Mouse (Mus musculus) kidney, postnatal 0 days (tissue): ENCODE data around the gene Pih1d2. TPM values are rescaled to one million over a fixed set of nuclear protein-coding genes. Genes with fewer than 3 reads are reported as not detected.

Experiments
- ATAC-seq: fragments of 200-750 bp; cut with Nextera tagmentation; replicated peaks from 2 replicates; pipeline ENCODE4 v1.8.0; 2017; ENCODE audit warnings: low read depth, moderate number of reproducible peaks, moderate TSS enrichment, moderate library complexity; ENCODE audit not compliant: low FRiP score
- DNase-seq: peaks from one replicate; pipeline ENCODE4 v3.0.0-alpha.2; 2016; ENCODE audit warnings: low spot score
- H3K27ac ChIP-seq: fragments of 300-500 bp; sonication (generic); 2 replicates; pipeline ENCODE4 v1.5.1; 2014; ENCODE audit warnings: mild to moderate bottlenecking
- H3K27me3 ChIP-seq: fragments of 300-500 bp; sonication (generic); 2 replicates; pipeline ENCODE4 v1.6.1; 2014; ENCODE audit warnings: low read length, mixed read lengths; ENCODE audit not compliant: insufficient read depth
- H3K36me3 ChIP-seq: fragments of 300-500 bp; sonication (generic); 2 replicates; pipeline ENCODE4 v1.6.1; 2014; ENCODE audit warnings: low read length, mixed read lengths; ENCODE audit not compliant: insufficient read depth
- H3K4me1 ChIP-seq: fragments of 300-500 bp; sonication (generic); replicated peaks from 2 replicates; pipeline ENCODE4 v1.6.1; 2014; ENCODE audit warnings: antibody characterized with exemption, low read length, mixed read lengths; ENCODE audit not compliant: insufficient read depth
- H3K4me2 ChIP-seq: fragments of 300-500 bp; sonication (generic); 2 replicates; pipeline ENCODE4 v1.6.1; 2014; ENCODE audit warnings: mild to moderate bottlenecking, low read length, moderate library complexity, mixed read lengths
- H3K4me3 ChIP-seq: fragments of 300-500 bp; sonication (generic); replicated peaks from 2 replicates; pipeline ENCODE4 v1.5.1; 2014; ENCODE audit warnings: low read depth, low read length
- H3K9ac ChIP-seq: fragments of 300-500 bp; sonication (generic); 2 replicates; pipeline ENCODE4 v1.6.1; 2014; ENCODE audit warnings: low read depth, low read length
- H3K9me3 ChIP-seq: fragments of 300-500 bp; sonication (generic); replicated peaks from 2 replicates; pipeline ENCODE4 v1.6.1; 2016; ENCODE audit warnings: low read length, inconsistent platforms, mixed read lengths
- CTCF ChIP-seq: IDR thresholded peaks from 2 replicates; pipeline ENCODE4 v1.5.1; 2016; ENCODE audit warnings: antibody characterized with exemption, low read depth, mild to moderate bottlenecking, moderate library complexity
- WGBS: fragments of 180-500 bp; shearing (Covaris S2); extraction: QIAGEN DNeasy Blood & Tissue Kit; methylation state at CpG from one replicate; pipeline ENCODE4 v1.1.7; 2014; 5-methylcytosine and 5-hydroxymethylcytosine counted together
- polyA plus RNA-seq: library from polyadenylated mRNA; unstranded; fragments of >200 nt; fragmentation: Nextera tagmentation; extraction: Ambion mirVana; gene quantifications from 2 replicates; pipeline ENCODE4 v1.2.1, GENCODE M21; 2015

Gene Pih1d2
- 5.7 and 7.1 TPM in 2 replicates for polyA plus RNA-seq

DNA sequence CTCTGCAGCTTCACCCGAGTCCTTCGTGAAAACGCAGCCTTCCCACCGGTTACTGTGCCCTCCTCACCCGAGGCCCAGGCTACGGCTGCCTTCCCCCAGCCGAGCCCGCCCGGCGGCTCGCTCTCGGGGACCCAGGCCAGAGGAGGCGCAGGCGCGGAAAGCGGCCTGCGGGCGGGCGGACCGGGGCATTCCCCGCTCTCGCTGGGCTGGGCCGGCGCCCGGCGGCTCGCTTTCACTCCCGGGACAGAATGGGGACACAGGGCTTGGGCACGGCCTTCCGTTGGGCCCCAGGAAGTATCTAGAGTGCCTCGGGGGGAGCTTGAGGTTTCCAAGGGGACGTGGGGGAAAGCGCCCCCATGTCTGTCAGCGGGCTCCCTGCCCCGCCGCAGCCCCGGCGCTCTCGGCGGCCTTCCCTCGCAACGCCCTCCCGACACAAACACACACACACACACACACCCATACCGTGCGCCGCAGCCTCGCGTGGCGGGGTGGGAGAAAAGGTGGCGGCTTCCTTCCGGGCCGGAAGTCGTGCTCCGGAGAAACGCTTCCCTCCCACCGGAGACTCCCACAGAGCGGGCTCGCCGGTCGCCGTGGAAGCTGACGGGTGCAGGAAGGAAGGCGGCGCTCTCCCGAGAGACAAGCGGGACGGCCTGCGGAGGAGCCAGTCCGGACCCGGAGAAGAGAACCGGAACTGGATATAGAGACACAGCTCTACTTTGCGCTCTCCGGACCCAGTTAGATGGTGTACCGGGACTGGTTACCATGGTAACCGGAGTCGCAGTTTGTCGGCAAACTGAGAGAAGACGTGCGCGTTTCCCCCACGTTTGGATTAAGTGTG, at the start of gene Pih1d2, which contains the start of gene Nkapd1:
Pih1d2 (plus strand) TSS at position 556 of the 838 bp plus-strand sequence.
Nkapd1 (minus strand) TSS at position 699 of the 838 bp plus-strand sequence.
- Histone ChIP-seq H3K4me2 (peak within 1 kb of the TSS; percentile 79), H3K9ac (peak within 1 kb of the TSS; percentile 89), H3K27me3 (no peaks in the 10 kb centered on the region), H3K4me3 (peak within 1 kb of the TSS; percentile 88), H3K36me3 (peaks cover 14% of the 10 kb centered on the region; the same call in 1 of the 2 replicates), H3K4me1 (peaks cover 6% of the 10 kb centered on the region; the same call in 1 of the 2 replicates), H3K9me3 (no peaks in the 10 kb centered on the region), H3K27ac (peak within 1 kb of the TSS; percentile 98)
- 1% methylated on average over 80 of the region's 81 CpGs for WGBS
- peak; percentile 94 for DNase-seq
- peak; percentile 37 for TF ChIP-seq CTCF
- peak; percentile 95 for ATAC-seq

DNA sequence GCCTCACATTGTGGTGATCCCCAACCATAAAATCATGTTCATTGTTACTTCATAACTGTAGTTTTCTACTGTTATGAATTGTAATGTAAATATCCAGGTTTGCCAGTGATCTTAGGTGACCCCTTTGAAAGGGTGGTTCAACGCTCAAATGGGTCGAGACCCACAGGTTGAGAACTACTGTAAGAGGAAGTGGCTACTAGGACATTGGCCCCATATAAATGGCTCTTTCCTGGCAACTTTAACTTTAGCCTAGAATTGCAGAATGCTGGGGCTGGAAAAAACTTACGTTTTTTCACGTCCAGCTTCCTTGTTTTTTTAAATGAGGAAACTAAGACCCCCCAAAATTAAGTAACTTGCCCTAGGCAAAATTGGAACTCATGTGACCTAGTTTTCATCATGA, 49.7 kb upstream of the Pih1d2 start:
- Histone ChIP-seq H3K27me3 (no peaks in the 10 kb centered on the region), H3K36me3 (no peaks in the 10 kb centered on the region), H3K4me3 (no peak overlapping the region), H3K27ac (no peak overlapping the region), H3K4me2 (no peak overlapping the region), H3K4me1 (no peaks in the 10 kb centered on the region), H3K9me3 (no peaks in the 10 kb centered on the region), H3K9ac (no peak overlapping the region)
- TF ChIP-seq CTCF: no peak
- DNase-seq (no peak), ATAC-seq (no peak)
- 81% methylated on average over 4 of the region's 4 CpGs for WGBS

DNA sequence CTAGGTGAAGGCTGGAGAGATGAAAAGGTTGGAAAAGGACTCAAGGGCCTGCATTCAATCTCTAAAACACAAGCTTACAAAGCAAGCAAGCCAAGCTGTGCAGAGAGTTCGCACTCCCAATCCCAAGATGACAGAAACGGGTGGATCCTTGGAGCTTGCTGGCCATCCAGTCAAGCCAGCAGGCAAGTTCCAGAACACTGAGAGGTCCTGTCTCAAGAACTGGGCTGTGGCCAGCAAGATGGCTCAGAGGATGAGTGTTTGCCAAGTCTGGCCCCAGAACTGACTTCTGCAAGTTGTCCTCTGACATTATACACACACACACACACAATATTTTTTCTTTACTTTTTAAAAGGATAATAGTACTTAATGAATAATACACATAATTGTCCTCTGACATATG, 49.2 kb upstream of the Pih1d2 start:
- 88% methylated on average over 2 of the region's 2 CpGs for WGBS
- Histone ChIP-seq H3K4me1 (no peaks in the 10 kb centered on the region), H3K9me3 (no peaks in the 10 kb centered on the region), H3K4me3 (no peak overlapping the region), H3K36me3 (no peaks in the 10 kb centered on the region), H3K27me3 (no peaks in the 10 kb centered on the region), H3K27ac (no peak overlapping the region), H3K4me2 (no peak overlapping the region), H3K9ac (no peak overlapping the region)
- TF ChIP-seq CTCF: no peak
- ATAC-seq (no peak), DNase-seq (no peak)

DNA sequence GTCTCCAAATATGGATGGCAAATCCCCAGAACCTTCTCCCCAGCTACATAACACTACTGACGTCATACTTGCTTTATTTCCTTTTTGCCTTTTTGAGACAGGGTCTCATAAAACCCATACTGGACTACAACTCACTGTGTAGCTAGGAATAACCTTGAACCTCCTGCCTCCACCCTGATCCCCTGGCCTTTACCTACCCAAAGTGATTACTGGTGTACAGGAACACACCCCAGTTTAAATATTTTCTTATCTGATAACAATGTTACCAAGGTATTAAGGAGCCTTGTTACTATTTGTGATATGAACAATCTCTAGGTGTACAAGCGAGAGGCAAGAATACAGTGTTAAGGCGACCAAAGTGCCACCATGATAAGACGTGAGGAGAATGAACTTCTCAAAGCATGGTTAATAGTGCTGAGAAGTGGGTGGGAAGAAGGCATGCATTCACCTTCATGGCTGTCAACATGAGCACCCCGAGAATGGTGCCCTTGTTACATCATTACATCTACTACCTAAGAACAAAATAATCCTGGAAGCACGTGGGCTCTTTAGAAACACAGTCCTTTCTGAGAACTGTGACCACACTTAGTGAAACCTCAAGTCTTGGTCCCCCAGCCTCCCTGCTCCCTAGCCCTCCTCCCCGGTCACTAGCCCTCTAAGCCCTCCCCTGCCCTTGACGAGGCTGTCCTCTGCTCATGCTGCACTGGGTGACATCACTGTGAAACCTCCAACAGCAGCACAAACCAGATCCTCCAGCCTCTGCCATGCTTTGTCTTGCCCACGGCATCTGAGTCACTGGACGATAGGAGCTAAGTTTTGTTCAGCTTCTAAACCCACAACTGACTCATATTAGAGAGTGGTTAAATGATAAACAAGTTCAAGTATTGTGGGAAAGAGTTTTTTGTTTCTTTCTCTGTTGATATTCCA, 47.3 kb upstream of the Pih1d2 start:
- WGBS: 79% methylated on average over 10 of the region's 10 CpGs
- no peak for ATAC-seq
- H3K27me3 ChIP-seq: no peaks in the 10 kb centered on the region
- H3K4me2 ChIP-seq: no peak overlapping the region
- H3K9me3 ChIP-seq: no peaks in the 10 kb centered on the region
- H3K36me3 ChIP-seq: no peaks in the 10 kb centered on the region
- H3K4me1 ChIP-seq: no peaks in the 10 kb centered on the region
- no peak for DNase-seq
- no peak overlapping the region for H3K9ac ChIP-seq
- no peak overlapping the region for H3K4me3 ChIP-seq
- H3K27ac ChIP-seq: no peak overlapping the region
- TF ChIP-seq CTCF: no peak

DNA sequence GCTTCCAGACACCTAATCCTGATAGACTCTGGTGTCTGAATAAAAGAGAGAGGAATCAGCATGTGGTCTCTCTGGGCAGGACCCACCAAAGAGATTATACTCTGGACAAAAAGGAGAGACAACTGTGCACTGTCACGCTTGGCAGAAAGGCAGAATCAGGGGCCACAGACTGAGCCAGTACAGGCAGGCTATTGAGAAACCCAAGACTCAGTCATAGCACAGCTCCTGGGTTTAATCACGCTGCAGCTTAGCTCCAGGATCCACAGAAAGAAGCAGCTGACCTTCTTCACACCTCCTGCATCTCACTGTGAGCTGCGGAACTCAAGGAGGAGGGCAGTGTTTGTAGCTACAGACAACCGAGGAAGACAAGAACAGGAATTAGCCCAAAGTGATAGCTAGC, 36.8 kb upstream of the Pih1d2 start:
- WGBS: 39% methylated on average over 4 of the region's 4 CpGs
- Histone ChIP-seq H3K9ac (no peak overlapping the region), H3K4me2 (no peak overlapping the region), H3K4me1 (no peaks in the 10 kb centered on the region), H3K9me3 (no peaks in the 10 kb centered on the region), H3K36me3 (no peaks in the 10 kb centered on the region), H3K27me3 (no peaks in the 10 kb centered on the region), H3K27ac (no peak overlapping the region), H3K4me3 (no peak overlapping the region)
- TF ChIP-seq CTCF: no peak
- ATAC-seq (no peak), DNase-seq (no peak)

DNA sequence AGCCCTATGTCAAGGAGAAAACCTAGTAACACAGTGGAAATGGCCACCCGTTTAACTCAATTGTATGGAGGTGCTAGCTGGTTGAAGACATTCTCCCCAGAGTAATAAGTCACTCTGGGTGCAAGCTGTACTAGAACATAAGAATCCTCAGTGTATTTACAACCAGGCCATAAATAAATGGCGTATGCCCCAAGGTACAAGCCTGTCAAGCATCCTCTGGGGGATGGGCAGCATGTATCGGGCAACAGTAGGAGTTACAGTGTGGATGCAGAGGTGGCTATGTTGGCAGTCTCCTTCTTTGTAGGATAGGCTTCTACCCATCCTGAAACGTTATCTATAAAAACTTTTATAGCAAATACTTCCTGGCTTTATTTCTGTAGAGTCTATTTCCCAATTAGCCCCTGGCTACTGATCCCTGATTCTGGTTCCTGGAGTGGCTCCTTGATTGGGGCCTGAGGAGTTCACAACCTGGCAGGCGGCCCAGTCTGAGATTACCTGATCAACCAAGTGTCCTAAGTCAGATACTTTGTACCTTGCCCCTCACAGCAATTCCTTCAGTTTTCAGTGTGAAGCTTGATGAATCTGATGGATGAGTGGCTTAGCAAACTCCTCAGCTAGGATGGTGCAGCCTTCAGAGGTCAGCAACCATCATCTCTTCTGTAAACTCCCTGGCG, 31.8 kb upstream of the Pih1d2 start:
- ATAC-seq: no peak
- Histone ChIP-seq H3K4me1 (no peaks in the 10 kb centered on the region), H3K36me3 (no peaks in the 10 kb centered on the region), H3K27me3 (no peaks in the 10 kb centered on the region), H3K9me3 (no peaks in the 10 kb centered on the region), H3K9ac (no peak overlapping the region), H3K27ac (no peak overlapping the region), H3K4me3 (no peak overlapping the region), H3K4me2 (no peak overlapping the region)
- no peak for TF ChIP-seq CTCF
- 65% methylated on average over 6 of the region's 6 CpGs for WGBS
- no peak for DNase-seq
